Mouse (Mus musculus) olfactory bulb, adult 2 months (tissue): ENCODE measurements around the gene Pkd1.

Experiments
- CTCF ChIP-seq: fragments of 200-500 bp; IDR thresholded peaks from 2 replicates; pipeline ENCODE4 v1.5.1; 2012; ENCODE audit warnings: low read depth, mild to moderate bottlenecking, low read length, moderate library complexity; ENCODE audit not compliant: insufficient read depth
- POLR2A ChIP-seq: fragments of 200-500 bp; IDR thresholded peaks from 2 replicates; pipeline ENCODE4 v1.6.1; 2012; ENCODE audit warnings: mild to moderate bottlenecking, low read depth, low read length, moderate library complexity; ENCODE audit not compliant: insufficient read depth

- TF ChIP-seq CTCF (no peak), POLR2A (no peak)
Observed at GRCm38 (mm10) chr17:24641944-24642343, 92.3 kb downstream of the Pkd1 start.
